Mouse (Mus musculus): ENCODE measurements around the gene Nfatc4. TPM values are rescaled to one million over a fixed set of nuclear protein-coding genes. Genes with fewer than 3 reads are reported as not detected.

Nfatc4 gene
- total RNA-seq, 2 experiments from 2014 or later, result 47.0 to 49.4 TPM

DNA sequence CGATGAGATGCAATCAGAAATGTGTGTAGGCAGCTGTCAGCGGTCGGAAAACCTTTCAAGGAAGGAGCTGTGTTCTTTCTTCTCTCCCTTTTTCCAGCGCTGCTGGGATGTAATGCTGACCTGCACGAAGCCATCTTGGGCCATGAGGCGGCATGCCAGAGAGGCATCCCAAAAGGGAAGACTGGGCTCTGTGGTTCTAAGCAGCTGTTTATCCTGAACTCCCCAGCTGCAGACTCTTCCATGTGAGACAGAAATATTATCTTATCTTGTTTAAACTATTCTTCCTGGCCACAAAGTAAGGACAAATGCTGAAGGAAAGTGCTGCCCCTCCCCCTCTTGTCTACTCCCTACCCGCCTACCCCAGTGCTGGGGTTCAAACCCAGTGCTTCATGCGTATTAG, 58.0 kb downstream of the Nfatc4 start:
- no peak for DNase-seq (ENCODE audit: low spot score in 2 of 2)

DNA sequence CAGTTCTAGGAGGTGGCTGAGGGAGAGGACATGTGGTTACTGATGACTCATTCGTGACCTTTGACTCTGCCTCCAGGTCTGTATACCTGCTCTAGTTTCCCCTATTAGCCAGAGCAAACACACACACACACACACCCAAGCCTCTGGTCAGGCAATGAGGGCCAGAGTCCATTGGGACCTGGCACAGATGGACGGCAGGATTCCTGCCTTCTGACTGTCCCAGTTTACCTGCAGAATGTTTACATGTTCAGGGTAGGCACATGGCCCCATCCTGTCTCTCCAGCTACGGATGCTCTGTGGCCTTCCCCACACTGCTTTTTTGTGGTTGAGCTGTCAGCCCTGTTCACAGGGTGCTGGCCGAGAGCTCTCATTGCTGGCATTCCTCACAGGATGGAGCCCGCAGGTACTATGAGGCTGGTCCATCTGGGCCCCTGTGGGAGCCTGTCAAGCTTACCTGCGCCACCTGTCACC, 59.3 kb downstream of the Nfatc4 start:
- no peak for DNase-seq (ENCODE audit: low spot score in 2 of 2)

DNA sequence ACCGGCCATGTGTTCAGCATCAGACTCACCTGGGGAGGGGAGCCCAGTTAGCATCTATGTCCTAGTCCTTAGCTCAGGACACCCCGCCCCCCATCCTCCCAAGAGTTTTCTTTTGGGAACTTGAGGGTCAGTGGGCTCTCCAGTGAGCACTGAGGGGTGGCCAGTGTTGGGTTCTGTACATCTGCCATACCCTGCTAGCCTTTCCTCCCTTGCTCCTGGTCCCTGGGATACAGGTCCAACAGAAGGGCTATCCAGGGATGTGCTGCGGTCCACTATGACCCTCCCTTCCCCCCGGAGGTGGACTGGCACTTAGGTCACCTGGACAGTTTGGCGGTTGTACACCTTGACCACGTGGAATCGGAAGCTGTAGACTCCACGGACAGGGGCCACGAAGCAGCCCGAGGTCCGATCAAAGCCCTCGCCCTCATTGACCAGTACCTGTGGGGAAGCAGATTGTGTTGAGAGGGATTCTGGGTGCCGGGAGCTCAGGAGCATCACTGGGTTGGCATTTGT, 60.3 kb downstream of the Nfatc4 start:
- no peak for DNase-seq (ENCODE audit: low spot score in 2 of 2)

Other genes starting within 250 kb of the Nfatc4 start
- gene Fitm1, start 247.5 kb upstream of the Nfatc4 start, total RNA-seq (2021), result 1 to 10 TPM; 6.5 to 10.0 TPM
- gene Psme1, start 245.0 kb upstream of the Nfatc4 start, total RNA-seq (2021), result 100 to 1,000 TPM; 302 to 310 TPM
- 10 to 100 TPM; 40.9 to 47.0 TPM for gene Emc9, start 237.8 kb upstream of the Nfatc4 start, total RNA-seq (2021)
- gene Psme2, start 232.0 kb upstream of the Nfatc4 start, total RNA-seq (2021), result 100 to 1,000 TPM; 336 to 355 TPM
- gene Rnf31, start 231.4 kb upstream of the Nfatc4 start, total RNA-seq (2021), result 10 to 100 TPM; 35.0 to 40.3 TPM
- gene Irf9, start 219.6 kb upstream of the Nfatc4 start, total RNA-seq (2021), result 10 to 100 TPM; 19.1 to 19.9 TPM
- 1 to 10 TPM; 8.0 to 8.6 TPM for gene Rec8, start 205.1 kb upstream of the Nfatc4 start, total RNA-seq (2021)
- 100 to 1,000 TPM in 1 of 2 experiments, 10 to 100 TPM in 1; 96.8 to 108 TPM for gene Ipo4, start 187.2 kb upstream of the Nfatc4 start, total RNA-seq (2021)
- 1 to 10 TPM; 3.8 to 4.5 TPM for gene Gm49378, start 185.2 kb upstream of the Nfatc4 start, total RNA-seq (2021)
- 100 to 1,000 TPM in 1 of 2 experiments, 10 to 100 TPM in 1; 98.6 to 102 TPM for gene Tm9sf1, start 179.3 kb upstream of the Nfatc4 start, total RNA-seq (2021)
- gene Tssk4, start 173.0 kb upstream of the Nfatc4 start, total RNA-seq (2021), result 1 to 10 TPM; 1.7 to 2.8 TPM
- 10 to 100 TPM; 57.4 to 63.3 TPM for gene Mdp1, start 162.6 kb upstream of the Nfatc4 start, total RNA-seq (2021)
- 10 to 100 TPM; 29.2 to 29.7 TPM for gene Gmpr2, start 151.2 kb upstream of the Nfatc4 start, total RNA-seq (2021)
- gene Nedd8, start 151.0 kb upstream of the Nfatc4 start, total RNA-seq (2021), result 100 to 1,000 TPM; 316 to 337 TPM
- 10 to 100 TPM; 33.0 to 33.2 TPM for gene Tinf2, start 141.3 kb upstream of the Nfatc4 start, total RNA-seq (2021)
- 1 to 10 TPM; 1.4 to 1.8 TPM for gene Tgm1, start 109.2 kb upstream of the Nfatc4 start, total RNA-seq (2021)
- gene Rabggta, start 100.9 kb upstream of the Nfatc4 start, total RNA-seq (2021), result 10 to 100 TPM; 23.8 to 25.7 TPM
- gene Dhrs1, start 77.5 kb upstream of the Nfatc4 start, total RNA-seq (2021), result 10 to 100 TPM; 74.1 to 77.7 TPM
- 10 to 100 TPM; 24.5 to 27.1 TPM for gene Nop9, start 77.5 kb upstream of the Nfatc4 start, total RNA-seq (2021)
- gene Cideb, start 64.7 kb upstream of the Nfatc4 start, total RNA-seq (2021), result 10 to 100 TPM in 1 of 2 experiments, 1 to 10 TPM in 1; 4.6 to 12.0 TPM
- under 1 TPM; 0.17 to 0.34 TPM for gene Ltb4r2, start 61.7 kb upstream of the Nfatc4 start, total RNA-seq (2021)
- 1 to 10 TPM; 1.3 to 2.9 TPM for gene Ltb4r1, start 57.2 kb upstream of the Nfatc4 start, total RNA-seq (2021)
- gene Adcy4, start 39.0 kb upstream of the Nfatc4 start, total RNA-seq (2021), result 10 to 100 TPM; 10.4 to 10.9 TPM
- 10 to 100 TPM in 1 of 2 experiments, 1 to 10 TPM in 1; 8.4 to 12.2 TPM for gene Ripk3, start 34.3 kb upstream of the Nfatc4 start, total RNA-seq (2021)
- gene Nynrin, start 30.9 kb downstream of the Nfatc4 start, total RNA-seq (2021), result 10 to 100 TPM; 46.0 to 52.0 TPM
- under 1 TPM; 0.39 to 0.76 TPM for gene Cbln3, start 61.2 kb downstream of the Nfatc4 start, total RNA-seq (2021)
- gene Khnyn, start 61.8 kb downstream of the Nfatc4 start, total RNA-seq (2021), result 10 to 100 TPM; 29.7 to 29.9 TPM
- gene Sdr39u1, start 77.1 kb downstream of the Nfatc4 start, total RNA-seq (2021), result 10 to 100 TPM; 65.3 to 71.9 TPM
- 10 to 100 TPM; 10.4 to 19.2 TPM for gene Cma1, start 121.5 kb downstream of the Nfatc4 start, total RNA-seq (2021)
- gene Cma2, start 127.8 kb downstream of the Nfatc4 start, total RNA-seq (2021), result under 1 TPM; 0.62 to 0.76 TPM
- gene Mcpt1, start 194.8 kb downstream of the Nfatc4 start, total RNA-seq (2021), result not detected
- not detected for gene Mcpt9, start 207.4 kb downstream of the Nfatc4 start, total RNA-seq (2021)
- gene Mcpt2, start 218.9 kb downstream of the Nfatc4 start, total RNA-seq (2021), result not detected
- gene Mcpt4, start 239.2 kb downstream of the Nfatc4 start, total RNA-seq (2021), result 1 to 10 TPM; 4.3 to 8.3 TPM